Mouse (Mus musculus): ENCODE data around the gene Erich2. TPM values are rescaled to one million over a fixed set of nuclear protein-coding genes. Genes with fewer than 3 reads are reported as not detected.

The Erich2 gene
- not detected in 2 replicates for polyA plus RNA-seq (2015; fragmentation: Nextera tagmentation; extraction: Ambion mirVana)

DNA sequence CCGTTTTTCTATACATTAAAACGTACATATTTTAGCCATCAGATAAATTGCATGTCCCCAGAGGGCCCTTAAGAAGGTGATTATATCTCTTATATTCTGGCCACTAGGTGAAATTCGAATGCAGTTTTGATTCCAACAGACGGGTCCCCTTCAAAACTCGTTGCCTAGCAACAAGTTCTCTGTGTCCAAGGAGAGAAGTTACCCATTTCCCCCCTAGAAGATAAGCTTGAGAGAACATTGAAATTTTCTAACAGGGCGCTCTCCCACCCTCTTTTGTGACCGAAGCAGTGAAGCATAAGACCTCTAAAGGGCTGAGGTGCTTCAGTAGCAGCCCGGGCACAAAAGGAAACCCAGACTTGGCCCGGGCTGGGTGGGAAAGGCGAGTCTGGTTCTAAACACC lies at the start of gene Erich2:
TSS of gene Erich2 (plus strand) at position 324 of the 400 bp plus-strand sequence.
- H3K9me3 ChIP-seq (ENCODE audit: low read length): no peaks in the 10 kb centered on the region
- 22% methylated on average over 10 of the region's 10 CpGs for WGBS (ENCODE audit: insufficient replicate concordance)
- H3K4me1 ChIP-seq (ENCODE audit: insufficient read depth): peaks cover 6% of the 10 kb centered on the region
- DNase-seq (no peak), ATAC-seq (no peak)
- H3K4me3 ChIP-seq (ENCODE audit: low read depth, low read length): peak within 1 kb of the TSS; percentile 48
- no peak within 1 kb of the TSS for H3K9ac ChIP-seq (replicated peaks)
- TF ChIP-seq CTCF (IDR thresholded peaks at IDR 0.05; ENCODE audit: low read depth): no peak
- no peak for TF ChIP-seq EP300 (IDR thresholded peaks at IDR 0.05; ENCODE audit: low read depth)
- H3K27me3 ChIP-seq (ENCODE audit: insufficient read depth, low read length): peaks cover 22% of the 10 kb centered on the region
- H3K36me3 ChIP-seq (replicated peaks; ENCODE audit: insufficient read depth, low read length): no peaks in the 10 kb centered on the region
- no peak within 1 kb of the TSS for H3K27ac ChIP-seq (ENCODE audit: low read depth)
- H3K4me2 ChIP-seq (ENCODE audit: low read depth, low read length): peak within 1 kb of the TSS; percentile 76

DNA sequence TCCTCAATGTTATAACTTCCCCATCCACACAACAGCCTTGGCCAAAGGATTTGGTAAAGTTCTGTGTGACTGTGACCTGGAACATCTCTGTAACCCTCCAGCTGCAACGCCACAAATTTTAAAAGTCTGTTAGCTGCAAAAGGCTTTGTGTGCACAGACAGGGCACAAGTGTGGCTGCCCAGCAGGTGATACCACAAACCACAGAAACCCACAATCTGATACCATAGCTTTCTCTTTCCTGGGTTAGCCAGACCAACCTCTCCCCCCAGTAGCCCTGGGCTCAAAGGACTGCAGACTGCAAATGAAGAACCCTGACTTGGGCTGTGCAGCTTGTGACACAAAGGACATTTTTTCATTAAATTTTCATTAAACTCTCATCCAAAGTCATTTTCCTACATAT lies 45.0 kb upstream of the Erich2 start:
- H3K4me3 ChIP-seq (ENCODE audit: low read depth, low read length): no peak overlapping the region
- TF ChIP-seq EP300 (IDR thresholded peaks at IDR 0.05; ENCODE audit: low read depth): no peak
- no peak for TF ChIP-seq CTCF (IDR thresholded peaks at IDR 0.05; ENCODE audit: low read depth)
- no peaks in the 10 kb centered on the region for H3K36me3 ChIP-seq (replicated peaks; ENCODE audit: insufficient read depth, low read length)
- no peak overlapping the region for H3K9ac ChIP-seq (replicated peaks)
- H3K4me2 ChIP-seq (ENCODE audit: low read depth, low read length): no peak overlapping the region
- WGBS (ENCODE audit: insufficient replicate concordance): 30% methylated on average over 1 of the region's 1 CpGs
- H3K4me1 ChIP-seq (ENCODE audit: insufficient read depth): no peaks in the 10 kb centered on the region
- no peak overlapping the region for H3K27ac ChIP-seq (ENCODE audit: low read depth)
- no peak for DNase-seq
- H3K27me3 ChIP-seq (ENCODE audit: insufficient read depth, low read length): peaks cover 8% of the 10 kb centered on the region; the same call in 1 of the 2 replicates
- no peaks in the 10 kb centered on the region for H3K9me3 ChIP-seq (ENCODE audit: low read length)
- no peak for ATAC-seq

DNA sequence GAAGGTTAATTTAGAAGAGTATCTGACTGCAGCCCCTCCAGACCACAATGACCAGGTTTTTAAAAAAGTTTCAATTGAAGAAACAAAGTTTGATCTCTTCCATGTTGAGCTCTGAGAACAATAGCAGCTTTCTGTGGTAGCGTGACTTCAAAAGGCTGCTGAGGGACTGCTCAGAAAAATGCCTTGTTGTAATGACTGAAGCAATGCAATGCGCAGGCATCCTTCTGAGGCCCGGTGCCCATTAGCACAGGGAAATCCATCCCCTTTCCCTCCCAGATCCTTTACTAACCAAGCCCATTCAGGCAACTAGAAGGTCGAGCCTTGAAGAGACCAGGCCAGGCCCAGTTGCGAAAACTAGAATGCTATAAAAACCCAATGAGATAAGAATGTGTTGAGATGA lies 37.5 kb upstream of the Erich2 start:
- H3K4me1 ChIP-seq (ENCODE audit: insufficient read depth): peaks cover 13% of the 10 kb centered on the region
- DNase-seq (no peak), ATAC-seq (no peak)
- H3K9me3 ChIP-seq (ENCODE audit: low read length): no peaks in the 10 kb centered on the region
- no peaks in the 10 kb centered on the region for H3K36me3 ChIP-seq (replicated peaks; ENCODE audit: insufficient read depth, low read length)
- H3K27me3 ChIP-seq (ENCODE audit: insufficient read depth, low read length): peaks cover 67% of the 10 kb centered on the region
- no peak overlapping the region for H3K4me3 ChIP-seq (ENCODE audit: low read depth, low read length)
- H3K9ac ChIP-seq (replicated peaks): no peak overlapping the region
- TF ChIP-seq CTCF (IDR thresholded peaks at IDR 0.05; ENCODE audit: low read depth): no peak
- no peak for TF ChIP-seq EP300 (IDR thresholded peaks at IDR 0.05; ENCODE audit: low read depth)
- 19% methylated on average over 5 of the region's 5 CpGs for WGBS (ENCODE audit: insufficient replicate concordance)
- no peak overlapping the region for H3K27ac ChIP-seq (ENCODE audit: low read depth)
- no peak overlapping the region for H3K4me2 ChIP-seq (ENCODE audit: low read depth, low read length)

DNA sequence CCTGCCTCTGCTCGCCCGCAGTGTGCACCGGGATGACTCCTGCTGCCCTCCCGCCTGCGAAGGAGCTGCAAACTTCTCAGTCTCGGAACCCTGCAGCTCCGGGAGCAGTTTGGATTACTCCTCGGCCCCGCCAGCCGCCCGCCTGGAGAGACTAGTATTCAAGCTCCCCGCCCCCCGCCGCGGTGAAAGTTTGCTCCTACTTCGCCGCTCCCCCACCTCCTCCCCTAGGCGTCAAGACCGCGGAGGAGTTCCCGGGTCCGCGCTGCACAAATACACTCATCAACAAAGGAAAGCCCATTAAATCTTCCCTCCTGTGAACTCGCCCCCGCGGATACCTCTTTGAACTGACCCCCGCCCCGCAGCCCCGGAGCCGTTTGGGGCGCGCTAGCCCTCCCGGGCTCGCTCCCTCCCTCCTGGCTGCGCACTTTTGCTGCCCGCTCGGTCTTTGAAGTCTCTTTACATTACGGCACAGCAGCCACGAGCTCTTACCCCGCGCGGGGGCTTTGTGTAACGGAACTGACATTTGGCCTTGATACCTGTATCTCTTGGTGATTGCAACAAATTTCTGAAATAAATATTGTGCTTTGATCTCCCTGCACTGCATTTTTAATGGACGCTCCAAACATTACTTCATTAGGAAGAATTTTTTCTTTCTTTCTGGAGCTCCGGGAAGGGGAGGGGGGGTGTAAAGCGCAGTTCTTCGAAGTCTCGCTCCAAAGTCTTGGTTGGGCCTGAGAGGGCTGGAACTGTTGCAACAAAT lies 36.6 kb upstream of the Erich2 start:
- TF ChIP-seq CTCF (IDR thresholded peaks at IDR 0.05; ENCODE audit: low read depth): no peak
- no peak for TF ChIP-seq EP300 (IDR thresholded peaks at IDR 0.05; ENCODE audit: low read depth)
- Histone ChIP-seq H3K9me3 (ENCODE audit: low read length) (no peaks in the 10 kb centered on the region), H3K4me1 (ENCODE audit: insufficient read depth) (peaks cover 20% of the 10 kb centered on the region), H3K27me3 (ENCODE audit: insufficient read depth, low read length) (peaks cover 72% of the 10 kb centered on the region), H3K9ac (replicated peaks) (no peak overlapping the region), H3K4me2 (ENCODE audit: low read depth, low read length) (peak overlapping the region; percentile 33; the same call in 1 of the 2 replicates), H3K27ac (ENCODE audit: low read depth) (no peak overlapping the region), H3K4me3 (ENCODE audit: low read depth, low read length) (peak overlapping the region; percentile 24), H3K36me3 (replicated peaks; ENCODE audit: insufficient read depth, low read length) (no peaks in the 10 kb centered on the region)
- ATAC-seq (no peak), DNase-seq (no peak)
- WGBS (ENCODE audit: insufficient replicate concordance): 1% methylated on average over 47 of the region's 48 CpGs

DNA sequence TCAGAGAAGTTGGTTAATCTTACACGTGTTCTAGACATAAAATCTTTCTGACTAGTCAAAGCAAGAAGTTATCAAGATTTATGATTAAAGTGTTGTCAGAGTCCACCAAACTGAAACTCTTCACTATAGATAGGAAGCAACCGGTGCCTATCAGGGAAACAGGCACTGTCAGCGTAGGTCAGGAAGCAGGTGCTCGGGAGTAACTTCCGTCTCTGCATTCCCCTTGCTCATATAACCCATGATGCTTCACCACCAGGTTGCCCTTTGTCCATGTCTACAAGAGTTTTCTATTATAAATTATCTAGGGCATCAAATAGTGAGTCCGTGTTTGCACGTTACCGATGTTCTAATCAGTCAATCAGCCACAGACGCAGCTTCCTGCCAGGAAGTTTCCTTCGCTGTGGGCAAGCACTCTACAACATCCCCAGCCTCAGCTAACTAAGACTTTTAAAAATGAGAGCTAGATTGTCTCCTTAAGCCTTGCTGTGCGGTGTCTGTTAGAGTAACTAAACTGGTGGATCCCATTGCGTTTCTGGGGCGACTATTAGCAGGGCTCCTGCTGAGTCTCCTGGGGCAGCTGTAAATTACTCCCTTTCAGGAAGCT lies 10.8 kb upstream of the Erich2 start:
- Histone ChIP-seq H3K4me3 (ENCODE audit: low read depth, low read length) (no peak overlapping the region), H3K4me1 (ENCODE audit: insufficient read depth) (no peaks in the 10 kb centered on the region), H3K27me3 (ENCODE audit: insufficient read depth, low read length) (0 out of 2 replicates have a peak, but pooled peaks cover 7% of the 10 kb centered on the region), H3K9ac (replicated peaks) (no peak overlapping the region), H3K36me3 (replicated peaks; ENCODE audit: insufficient read depth, low read length) (no peaks in the 10 kb centered on the region), H3K9me3 (ENCODE audit: low read length) (no peaks in the 10 kb centered on the region), H3K27ac (ENCODE audit: low read depth) (no peak overlapping the region), H3K4me2 (ENCODE audit: low read depth, low read length) (no peak overlapping the region)
- no peak for DNase-seq
- TF ChIP-seq CTCF (IDR thresholded peaks at IDR 0.05; ENCODE audit: low read depth): no peak
- TF ChIP-seq EP300 (IDR thresholded peaks at IDR 0.05; ENCODE audit: low read depth): no peak
- WGBS (ENCODE audit: insufficient replicate concordance): 6% methylated on average over 13 of the region's 13 CpGs
- ATAC-seq: no peak

DNA sequence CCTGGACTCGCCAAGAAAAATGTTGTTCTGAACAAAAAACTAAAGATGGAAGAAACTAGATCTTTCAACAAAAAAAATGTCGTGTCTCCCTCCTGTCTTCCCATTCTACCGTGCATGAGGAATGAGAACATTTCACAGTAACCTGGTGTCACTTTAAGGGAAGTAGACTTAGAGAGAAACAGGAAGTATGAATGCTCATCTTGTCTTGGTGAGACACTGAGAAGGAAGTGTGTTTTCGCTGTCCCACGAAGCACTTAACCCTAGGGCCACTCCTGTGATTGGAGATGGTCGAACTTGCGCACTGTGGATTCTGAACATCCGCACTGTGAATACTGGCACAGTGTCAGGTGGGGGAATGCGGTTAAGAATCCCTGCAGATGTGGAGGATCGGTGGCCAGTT lies 5.2 kb upstream of the Erich2 start:
- TF ChIP-seq EP300 (IDR thresholded peaks at IDR 0.05; ENCODE audit: low read depth) (no peak), CTCF (IDR thresholded peaks at IDR 0.05; ENCODE audit: low read depth) (no peak)
- H3K36me3 ChIP-seq (replicated peaks; ENCODE audit: insufficient read depth, low read length): no peaks in the 10 kb centered on the region
- no peak overlapping the region for H3K4me2 ChIP-seq (ENCODE audit: low read depth, low read length)
- WGBS (ENCODE audit: insufficient replicate concordance): 51% methylated on average over 10 of the region's 10 CpGs
- ATAC-seq (no peak), DNase-seq (no peak)
- no peak overlapping the region for H3K4me3 ChIP-seq (ENCODE audit: low read depth, low read length)
- 0 out of 2 replicates have a peak, but pooled peaks cover 6% of the 10 kb centered on the region for H3K27me3 ChIP-seq (ENCODE audit: insufficient read depth, low read length)
- no peaks in the 10 kb centered on the region for H3K9me3 ChIP-seq (ENCODE audit: low read length)
- no peak overlapping the region for H3K9ac ChIP-seq (replicated peaks)
- no peak overlapping the region for H3K27ac ChIP-seq (ENCODE audit: low read depth)
- H3K4me1 ChIP-seq (ENCODE audit: insufficient read depth): no peaks in the 10 kb centered on the region

All from liver, postnatal 0 days (tissue).